Mouse (Mus musculus): ENCODE measurements around the gene Rai1.

Gene Rai1

GRCm38 (mm10) chr11:60127863-60128512, 23.2 kb downstream of the Rai1 start:
- peak; percentile 82 for DNase-seq (ENCODE audit: low read depth, low spot score)

- DNase-seq (ENCODE audit: low read depth, low spot score): no peak
Measured at GRCm38 (mm10) chr11:60130516-60130915, 25.7 kb downstream of the Rai1 start.

- no peak for DNase-seq (ENCODE audit: low read depth, low spot score)
Measured at GRCm38 (mm10) chr11:60132061-60132460, 27.2 kb downstream of the Rai1 start.

GRCm38 (mm10) chr11:60136491-60136890, 31.7 kb downstream of the Rai1 start:
- no peak for DNase-seq (ENCODE audit: low read depth, low spot score)

GRCm38 (mm10) chr11:60137170-60137569, 32.4 kb downstream of the Rai1 start:
- DNase-seq (ENCODE audit: low read depth, low spot score): no peak

GRCm38 (mm10) chr11:60139141-60139733, 34.4 kb downstream of the Rai1 start:
- no peak for DNase-seq (ENCODE audit: low read depth, low spot score)

- DNase-seq (ENCODE audit: low read depth, low spot score): no peak
Measured at GRCm38 (mm10) chr11:60139734-60140371, 35.0 kb downstream of the Rai1 start.

- DNase-seq (ENCODE audit: low read depth, low spot score): no peak
Measured at GRCm38 (mm10) chr11:60140586-60141284, 35.9 kb downstream of the Rai1 start.

- no peak for DNase-seq (ENCODE audit: low read depth, low spot score)
Measured at GRCm38 (mm10) chr11:60141285-60141608, 36.4 kb downstream of the Rai1 start.

- peak; percentile 24 for DNase-seq (ENCODE audit: low read depth, low spot score)
Measured at GRCm38 (mm10) chr11:60143086-60143485, 38.3 kb downstream of the Rai1 start.

- no peak for DNase-seq (ENCODE audit: low read depth, low spot score)
Measured at GRCm38 (mm10) chr11:60146170-60146569, 41.4 kb downstream of the Rai1 start.

- DNase-seq (ENCODE audit: low read depth, low spot score): no peak
Measured at GRCm38 (mm10) chr11:60148591-60148990, 43.8 kb downstream of the Rai1 start.

- DNase-seq (ENCODE audit: low read depth, low spot score): peak; percentile 26
Measured at GRCm38 (mm10) chr11:60149086-60149485, 44.3 kb downstream of the Rai1 start.

- DNase-seq (ENCODE audit: low read depth, low spot score): no peak
Measured at GRCm38 (mm10) chr11:60150677-60151076, 45.9 kb downstream of the Rai1 start.

- no peak for DNase-seq (ENCODE audit: low read depth, low spot score)
Measured at GRCm38 (mm10) chr11:60152339-60152738, 47.5 kb downstream of the Rai1 start.

GRCm38 (mm10) chr11:60153936-60154335, 49.1 kb downstream of the Rai1 start:
- DNase-seq (ENCODE audit: low read depth, low spot score): peak; percentile 43

- DNase-seq (ENCODE audit: low read depth, low spot score): no peak
Measured at GRCm38 (mm10) chr11:60155690-60156089, 50.9 kb downstream of the Rai1 start.

- DNase-seq (ENCODE audit: low read depth, low spot score): no peak
Measured at GRCm38 (mm10) chr11:60158271-60158670, 53.5 kb downstream of the Rai1 start.

- no peak for DNase-seq (ENCODE audit: low read depth, low spot score)
Measured at GRCm38 (mm10) chr11:60159955-60160354, 55.1 kb downstream of the Rai1 start.

GRCm38 (mm10) chr11:60160454-60161114, 55.8 kb downstream of the Rai1 start:
- no peak for DNase-seq (ENCODE audit: low read depth, low spot score)

GRCm38 (mm10) chr11:60161146-60161874, 56.5 kb downstream of the Rai1 start:
- DNase-seq (ENCODE audit: low read depth, low spot score): no peak

Data from 3T3-L1 (cell line).